Mouse (Mus musculus) midbrain, embryonic 10.5 days (tissue): ENCODE measurements around the gene Zbtb11. TPM values are rescaled to one million over a fixed set of nuclear protein-coding genes. Genes with fewer than 3 reads are reported as not detected.

Source experiments
- DNase-seq: peaks from one replicate; pipeline ENCODE4 v3.0.0-alpha.2; 2017; ENCODE audit warnings: low spot score
- H3K27ac ChIP-seq: fragments of 300-500 bp; sonication (generic); replicated peaks from 2 replicates; pipeline ENCODE4 v1.5.1; 2016; ENCODE audit warnings: mild to moderate bottlenecking
- H3K27me3 ChIP-seq: fragments of 300-500 bp; sonication (generic); 2 replicates; pipeline ENCODE4 v1.6.1; 2016; ENCODE audit warnings: low read depth, mild to moderate bottlenecking; ENCODE audit not compliant: poor library complexity, severe bottlenecking
- H3K36me3 ChIP-seq: fragments of 300-500 bp; sonication (generic); 2 replicates; pipeline ENCODE4 v1.6.1; 2016; ENCODE audit warnings: mild to moderate bottlenecking, moderate library complexity
- H3K4me1 ChIP-seq: fragments of 300-500 bp; sonication (generic); 2 replicates; pipeline ENCODE4 v1.6.1; 2016
- H3K4me3 ChIP-seq: fragments of 300-500 bp; sonication (generic); 2 replicates; pipeline ENCODE4 v1.5.1; 2016; ENCODE audit warnings: mild to moderate bottlenecking, moderate library complexity
- H3K9me3 ChIP-seq: fragments of 300-500 bp; sonication (generic); replicated peaks from 2 replicates; pipeline ENCODE4 v1.6.1; 2016; ENCODE audit warnings: mild to moderate bottlenecking
- WGBS: fragments of 180-500 bp; shearing (Covaris S2); methylation state at CpG from one replicate; pipeline ENCODE4 v1.1.7; 2016; 5-methylcytosine and 5-hydroxymethylcytosine counted together
- polyA plus RNA-seq: library from polyadenylated mRNA; unstranded; fragments of >200 nt; fragmentation: Nextera tagmentation; extraction: Ambion mirVana; gene quantifications from 2 replicates; pipeline ENCODE4 v1.2.1, GENCODE M21; 2016

Zbtb11 gene
- polyA plus RNA-seq, 1 experiment from 2014 or later = 17.6 TPM

DNA sequence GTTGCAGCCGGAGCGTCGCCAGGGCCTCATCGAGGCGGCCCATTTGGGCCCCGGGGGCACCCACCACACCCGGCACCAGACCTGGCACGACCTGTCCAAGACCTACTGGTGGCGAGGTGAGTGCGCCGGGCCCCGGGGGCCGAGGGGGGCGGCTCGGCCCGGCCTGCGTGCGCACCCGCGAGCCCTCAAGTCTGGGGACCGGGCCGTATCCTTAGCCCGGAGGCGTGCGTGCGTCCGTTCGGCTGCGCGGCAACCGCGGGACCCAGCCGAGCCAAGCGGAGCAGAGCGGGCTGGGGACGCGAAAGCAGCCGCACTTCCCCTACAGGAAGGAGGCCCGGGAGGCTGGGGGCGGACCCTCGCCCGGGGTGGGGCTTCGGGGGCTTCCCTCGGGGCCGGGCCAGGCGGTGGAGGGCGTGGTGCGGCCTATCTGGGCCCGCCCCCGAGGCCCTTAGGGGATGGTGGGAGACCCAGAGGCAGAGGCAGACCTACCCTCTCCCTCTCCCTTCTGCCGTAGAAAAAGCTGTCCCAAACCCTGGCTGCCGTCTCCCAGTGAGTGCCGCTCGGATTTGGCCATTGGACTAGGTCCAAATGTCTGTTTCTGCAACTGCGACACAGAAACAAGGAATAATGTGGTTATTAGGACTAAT, 696 bp downstream of the Zbtb11 start:
- Histone ChIP-seq H3K27me3 (no peaks in the 10 kb centered on the region), H3K4me1 (peaks cover 32% of the 10 kb centered on the region), H3K36me3 (peaks cover 46% of the 10 kb centered on the region), H3K4me3 (peak overlapping the region; percentile 98), H3K9me3 (no peaks in the 10 kb centered on the region), H3K27ac (peak overlapping the region; percentile 87)
- peak; percentile 86 for DNase-seq
- under 1% methylated on average over 55 of the region's 55 CpGs for WGBS

DNA sequence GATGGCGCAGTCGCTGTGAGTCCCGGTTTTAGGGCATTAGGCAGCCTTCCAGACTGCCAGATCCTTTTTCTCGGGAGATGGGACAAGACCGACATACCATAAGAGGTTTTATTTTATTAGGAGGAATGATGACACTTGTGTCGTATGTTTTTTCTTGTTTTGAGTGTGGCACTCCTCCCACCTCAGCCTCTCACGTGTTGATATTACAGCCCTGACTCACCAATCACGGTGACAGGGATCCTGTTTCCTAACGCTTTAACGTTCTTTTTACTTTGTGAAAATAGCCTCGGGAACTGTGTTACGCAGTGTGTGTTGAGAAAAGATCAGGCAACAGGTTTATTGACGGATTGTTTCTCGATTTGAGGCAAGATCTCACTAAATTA, 1.2 kb downstream of the Zbtb11 start:
- Histone ChIP-seq H3K27ac (peak overlapping the region; percentile 87; the same call in 1 of the 2 replicates), H3K9me3 (no peaks in the 10 kb centered on the region), H3K36me3 (peaks cover 41% of the 10 kb centered on the region), H3K4me1 (peaks cover 32% of the 10 kb centered on the region), H3K4me3 (peak overlapping the region; percentile 98), H3K27me3 (no peaks in the 10 kb centered on the region)
- DNase-seq = no peak
- WGBS = 17% methylated on average over 14 of the region's 14 CpGs

DNA sequence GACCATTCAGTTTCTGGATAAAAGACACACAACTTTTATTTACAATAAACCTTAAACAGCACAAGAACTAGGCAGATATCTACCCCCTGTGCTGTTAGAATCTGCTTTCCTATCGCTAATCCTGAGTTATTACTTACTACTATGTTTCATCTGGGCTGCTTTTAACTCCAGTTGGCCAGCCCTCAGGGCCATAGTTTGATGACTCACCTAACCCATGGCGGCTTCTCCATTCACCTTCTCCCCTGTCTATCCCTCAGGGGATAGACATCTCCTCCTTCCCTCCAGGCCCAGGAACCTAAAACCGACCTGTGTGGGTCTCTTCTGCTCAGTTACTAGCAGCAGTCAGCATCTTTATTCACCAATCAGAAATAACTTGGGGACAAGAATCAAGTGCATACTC, 12.3 kb downstream of the Zbtb11 start:
- no peaks in the 10 kb centered on the region for H3K9me3 ChIP-seq
- no peaks in the 10 kb centered on the region for H3K4me1 ChIP-seq
- no peak overlapping the region for H3K4me3 ChIP-seq
- 94% methylated on average over 3 of the region's 3 CpGs for WGBS
- DNase-seq = no peak
- no peak overlapping the region for H3K27ac ChIP-seq
- H3K36me3 ChIP-seq = peaks cover 81% of the 10 kb centered on the region
- H3K27me3 ChIP-seq = no peaks in the 10 kb centered on the region

DNA sequence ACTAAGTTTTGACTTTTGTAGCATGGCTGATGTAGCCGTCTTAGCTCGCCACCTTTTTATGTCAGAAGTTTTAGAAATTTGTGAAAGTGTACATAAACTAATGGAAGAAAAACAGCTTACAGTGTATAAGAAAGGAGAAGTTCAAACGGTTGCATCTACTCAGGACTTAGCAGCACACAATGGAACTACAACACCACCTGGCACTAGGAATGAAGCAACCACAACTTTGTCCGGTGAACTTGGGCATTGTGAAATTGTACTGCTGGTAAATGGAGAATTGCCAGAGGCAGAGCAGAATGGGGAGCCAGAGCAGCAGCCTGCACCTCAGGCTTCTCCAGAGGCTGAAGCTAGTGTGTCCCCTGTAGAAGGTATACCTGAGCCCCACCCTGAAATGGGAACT, 16.6 kb downstream of the Zbtb11 start:
- Histone ChIP-seq H3K36me3 (peaks cover 72% of the 10 kb centered on the region), H3K9me3 (no peaks in the 10 kb centered on the region), H3K27me3 (no peaks in the 10 kb centered on the region), H3K27ac (no peak overlapping the region), H3K4me3 (no peak overlapping the region), H3K4me1 (no peaks in the 10 kb centered on the region)
- 96% methylated on average over 4 of the region's 4 CpGs for WGBS
- no peak for DNase-seq

DNA sequence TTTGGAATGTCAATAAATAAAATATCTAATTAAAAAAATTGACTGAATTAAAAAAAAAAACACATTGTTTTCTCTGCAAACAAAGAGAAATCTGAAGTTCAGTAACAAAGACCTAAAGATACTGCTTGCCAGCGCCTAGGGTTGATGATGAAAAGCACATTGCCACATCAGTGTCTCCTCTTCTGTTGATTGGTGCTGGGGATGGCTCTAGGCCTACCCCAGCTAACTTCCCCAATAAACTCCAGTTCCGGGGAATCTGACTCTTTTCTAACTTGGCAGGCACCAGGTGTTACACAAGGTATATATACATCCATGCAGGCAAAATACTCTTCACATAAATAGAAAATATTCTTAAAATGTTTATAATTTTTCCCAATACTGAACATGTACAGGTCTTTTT, 20.6 kb downstream of the Zbtb11 start:
- peaks cover 77% of the 10 kb centered on the region for H3K36me3 ChIP-seq
- WGBS = 92% methylated on average over 2 of the region's 2 CpGs
- no peak for DNase-seq

DNA sequence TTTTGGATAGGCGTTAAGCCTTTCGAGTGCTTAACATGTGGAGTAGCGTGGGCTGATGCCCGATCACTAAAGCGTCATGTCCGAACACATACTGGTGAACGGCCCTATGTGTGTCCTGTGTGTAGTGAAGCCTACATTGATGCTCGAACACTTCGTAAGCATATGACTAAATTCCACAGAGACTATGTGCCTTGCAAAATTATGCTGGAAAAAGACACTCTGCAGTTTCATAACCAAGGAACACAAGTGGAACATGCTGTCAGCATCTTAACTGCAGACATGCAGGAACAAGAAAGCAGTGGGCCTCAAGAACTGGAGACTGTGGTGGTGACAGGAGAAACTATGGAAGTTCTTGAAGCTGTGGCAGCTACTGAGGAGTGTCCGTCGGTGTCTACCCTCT, 33.1 kb downstream of the Zbtb11 start:
- H3K4me1 ChIP-seq = no peaks in the 10 kb centered on the region
- H3K27ac ChIP-seq = no peak overlapping the region
- WGBS = 95% methylated on average over 11 of the region's 11 CpGs
- no peaks in the 10 kb centered on the region for H3K9me3 ChIP-seq
- H3K36me3 ChIP-seq = peaks cover 76% of the 10 kb centered on the region
- H3K4me3 ChIP-seq = no peak overlapping the region
- H3K27me3 ChIP-seq = no peaks in the 10 kb centered on the region
- no peak for DNase-seq

More for the DNA sequence above, 20.6 kb downstream of the Zbtb11 start:
- Histone ChIP-seq H3K4me1 (no peaks in the 10 kb centered on the region), H3K4me3 (no peak overlapping the region), H3K27me3 (no peaks in the 10 kb centered on the region), H3K9me3 (no peaks in the 10 kb centered on the region), H3K27ac (no peak overlapping the region)

DNA sequence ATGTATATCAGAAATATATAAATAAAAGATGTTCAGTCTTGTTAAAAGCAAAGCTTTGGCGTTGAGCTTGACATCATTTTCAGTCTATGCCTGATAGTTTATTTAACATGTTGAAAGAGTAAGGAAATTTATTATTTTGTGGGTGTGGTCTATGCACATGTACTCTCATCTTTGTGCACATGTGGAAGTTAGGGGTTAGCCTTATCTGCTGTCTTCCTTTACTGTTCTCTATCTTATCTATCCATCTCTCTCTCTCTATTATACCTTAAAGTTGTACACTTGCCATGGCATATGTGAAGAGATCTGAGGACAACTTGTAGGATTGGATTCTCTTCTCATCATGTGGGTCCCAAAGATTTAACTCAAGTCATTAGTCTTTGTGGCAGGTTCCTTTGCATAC, 35.2 kb downstream of the Zbtb11 start:
- Histone ChIP-seq H3K9me3 (no peaks in the 10 kb centered on the region), H3K27ac (no peak overlapping the region), H3K27me3 (no peaks in the 10 kb centered on the region), H3K36me3 (peaks cover 78% of the 10 kb centered on the region), H3K4me3 (no peak overlapping the region), H3K4me1 (no peaks in the 10 kb centered on the region)
- WGBS = 96% methylated on average over 1 of the region's 1 CpGs
- DNase-seq = no peak

DNA sequence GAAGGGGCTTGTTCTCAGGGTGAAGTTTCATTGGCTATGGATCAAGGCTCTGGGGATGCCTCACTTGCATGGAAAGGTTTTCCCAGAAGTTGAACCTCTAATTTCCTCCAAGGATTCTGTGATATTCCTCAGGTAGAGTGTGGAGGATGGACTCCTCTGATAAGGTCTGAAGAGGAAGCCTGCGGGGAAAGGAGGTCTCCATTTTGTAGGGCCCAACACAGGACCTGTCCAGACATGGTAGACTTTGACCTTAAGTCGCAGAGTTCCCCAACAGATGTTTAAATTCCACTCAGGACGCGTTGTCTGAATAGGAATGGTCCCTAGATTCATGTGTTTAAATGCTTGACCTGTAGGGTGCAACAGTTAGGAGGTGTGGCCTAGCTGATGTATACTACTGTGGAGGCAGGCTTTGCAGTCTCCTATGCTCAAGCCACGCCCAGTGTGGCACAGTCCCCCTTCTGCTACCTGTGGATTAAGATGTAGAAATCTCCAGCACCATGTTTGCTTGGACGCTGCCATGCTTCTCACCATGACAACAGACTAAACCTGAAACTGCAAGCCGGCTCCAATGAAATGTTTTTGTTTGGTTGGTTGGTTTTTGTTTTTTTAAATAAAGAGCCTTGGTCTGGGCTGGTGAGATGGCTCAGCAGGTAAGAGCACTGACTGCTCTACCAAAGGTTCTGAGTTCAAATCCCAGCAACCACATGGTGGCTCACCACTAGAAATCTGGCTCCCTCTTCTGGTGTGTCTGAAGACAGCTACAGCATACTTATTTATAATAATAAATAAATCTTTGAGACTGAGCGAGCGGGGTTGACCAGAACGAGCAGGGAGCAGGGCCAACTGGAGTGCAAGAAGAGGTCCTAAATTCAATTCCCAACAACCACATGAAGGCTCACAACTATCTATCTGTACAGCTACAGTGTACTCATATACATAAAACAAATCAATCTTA, 39.4 kb downstream of the Zbtb11 start:
- Histone ChIP-seq H3K4me3 (no peak overlapping the region), H3K4me1 (no peaks in the 10 kb centered on the region), H3K27ac (no peak overlapping the region), H3K36me3 (peaks cover 67% of the 10 kb centered on the region), H3K9me3 (peaks cover 7% of the 10 kb centered on the region; the same call in 1 of the 2 replicates), H3K27me3 (no peaks in the 10 kb centered on the region)
- WGBS = 87% methylated on average over 10 of the region's 10 CpGs
- no peak for DNase-seq

DNA sequence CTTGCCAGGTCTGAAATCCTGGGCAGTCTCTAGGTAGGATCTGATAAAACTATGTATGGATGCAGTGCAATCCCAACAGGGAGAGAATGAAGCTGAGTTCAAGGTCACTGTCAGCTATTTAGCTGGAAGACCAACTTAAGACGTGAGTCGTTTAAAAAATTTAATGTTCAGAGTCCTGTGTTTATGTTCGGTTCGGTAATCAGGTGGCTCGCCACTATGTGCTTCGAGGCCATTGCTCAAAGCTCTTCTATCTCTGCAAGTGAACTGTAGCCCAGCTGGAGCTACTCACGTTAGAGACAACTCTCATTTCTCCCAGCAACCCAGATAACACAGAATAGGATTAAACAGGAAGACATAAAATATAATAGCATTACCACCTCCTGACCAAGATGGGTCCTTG, 40.4 kb downstream of the Zbtb11 start:
- Histone ChIP-seq H3K9me3 (peaks cover 7% of the 10 kb centered on the region; the same call in 1 of the 2 replicates), H3K4me3 (no peak overlapping the region), H3K27me3 (no peaks in the 10 kb centered on the region), H3K27ac (no peak overlapping the region), H3K4me1 (no peaks in the 10 kb centered on the region), H3K36me3 (peaks cover 70% of the 10 kb centered on the region)
- WGBS = 88% methylated on average over 7 of the region's 7 CpGs
- no peak for DNase-seq

DNA sequence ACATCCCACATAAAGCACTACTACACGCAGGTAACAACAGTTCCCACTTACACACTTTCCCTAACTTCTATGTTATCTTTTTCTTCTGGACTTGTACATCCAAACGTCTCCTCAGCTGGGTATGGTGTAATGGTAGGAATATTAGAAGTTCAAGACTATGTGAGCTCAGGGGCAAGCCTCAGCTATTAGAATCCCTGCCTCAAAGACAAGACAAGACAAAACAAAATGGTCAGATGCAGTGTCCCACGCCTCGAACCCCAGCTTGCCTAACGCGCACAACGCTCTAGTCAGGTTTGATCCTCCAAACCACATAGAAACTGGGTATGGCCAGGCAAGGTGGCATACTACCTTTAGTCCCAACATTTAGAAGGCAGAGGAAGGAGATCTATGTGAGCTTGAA, 46.0 kb downstream of the Zbtb11 start:
- no peaks in the 10 kb centered on the region for H3K27me3 ChIP-seq
- 97% methylated on average over 7 of the region's 7 CpGs for WGBS
- no peaks in the 10 kb centered on the region for H3K4me1 ChIP-seq
- H3K4me3 ChIP-seq = no peak overlapping the region
- peaks cover 7% of the 10 kb centered on the region; the same call in 1 of the 2 replicates for H3K9me3 ChIP-seq
- H3K27ac ChIP-seq = no peak overlapping the region
- DNase-seq = no peak
- peaks cover 78% of the 10 kb centered on the region for H3K36me3 ChIP-seq

DNA sequence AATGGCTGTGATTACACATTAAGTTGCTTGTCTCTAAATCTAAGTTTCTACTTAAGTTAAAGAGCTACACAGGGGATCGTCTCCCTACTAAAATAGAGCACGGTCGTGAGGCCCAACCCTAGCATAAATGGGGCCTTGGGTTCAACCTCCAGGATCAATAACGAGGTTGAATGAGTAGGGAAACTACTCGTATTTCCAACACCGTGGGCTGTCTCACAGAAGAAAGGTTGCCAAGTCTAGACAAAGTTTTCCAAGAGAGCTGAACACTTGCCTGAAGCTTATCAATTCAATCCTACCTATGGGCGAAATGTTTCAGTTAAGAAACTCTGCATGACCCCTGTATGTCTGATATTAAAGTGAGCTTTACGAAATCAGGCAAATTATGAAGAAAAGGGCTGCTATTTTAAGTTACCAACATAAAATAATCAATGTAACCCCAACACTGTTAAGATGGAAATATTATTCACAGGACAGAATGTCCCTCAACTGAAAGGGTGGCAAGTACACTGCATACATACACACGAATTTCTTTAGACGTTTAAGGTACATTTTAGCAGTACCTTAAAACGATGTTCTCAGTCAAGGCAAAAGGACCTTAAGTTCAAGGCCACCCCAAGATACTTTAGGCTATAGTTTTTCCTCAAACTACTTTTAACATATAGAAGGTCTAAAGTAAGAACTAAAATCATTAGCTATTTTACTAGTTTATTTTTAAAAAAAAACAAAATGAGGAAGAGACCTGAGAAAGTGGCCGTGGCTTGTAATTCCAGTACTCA, 54.4 kb downstream of the Zbtb11 start:
- Histone ChIP-seq H3K4me1 (peaks cover 24% of the 10 kb centered on the region), H3K27ac (peak overlapping the region; percentile 97), H3K4me3 (peak overlapping the region; percentile 91), H3K36me3 (peaks cover 49% of the 10 kb centered on the region), H3K9me3 (no peaks in the 10 kb centered on the region), H3K27me3 (no peaks in the 10 kb centered on the region)
- 63% methylated on average over 12 of the region's 12 CpGs for WGBS
- DNase-seq = no peak

DNA sequence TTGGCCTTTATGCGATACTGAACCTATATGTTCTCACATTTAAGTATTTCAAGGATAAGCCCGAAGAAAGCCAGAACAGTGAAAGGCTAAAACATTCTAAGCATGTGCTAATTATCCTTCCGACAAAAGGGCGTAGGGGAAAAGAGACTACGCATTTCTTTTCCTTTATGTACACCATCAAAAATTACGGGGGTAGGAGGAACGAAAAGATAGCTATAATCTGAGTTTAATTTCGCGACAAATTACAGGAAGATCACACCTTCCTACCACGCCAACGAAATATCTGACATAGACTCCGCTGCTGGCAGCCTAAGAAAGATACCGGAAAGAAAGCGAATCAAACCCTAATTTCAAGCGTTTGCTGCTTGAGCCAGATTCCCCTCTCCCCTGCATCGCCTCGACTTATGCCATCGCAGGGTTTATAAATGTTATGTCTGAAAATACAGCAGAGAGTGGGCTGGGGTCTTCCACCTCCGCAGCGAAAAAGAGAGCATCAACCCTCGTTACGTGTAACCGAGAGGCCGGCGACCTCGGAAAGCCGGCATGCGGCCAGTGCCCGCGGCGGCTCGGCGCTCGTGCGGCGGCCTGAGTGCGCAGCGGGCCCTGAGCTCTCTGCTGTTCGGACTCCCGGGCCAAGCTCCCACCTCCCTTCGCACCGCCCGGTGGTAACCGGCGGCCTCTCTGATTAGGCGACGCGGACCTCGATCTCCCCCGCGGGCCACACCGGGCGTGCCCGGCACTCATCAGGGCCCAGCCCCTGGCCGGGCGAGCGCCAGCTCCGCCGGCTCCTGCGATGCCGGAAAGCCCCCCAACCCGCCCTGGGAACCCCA, 55.3 kb downstream of the Zbtb11 start:
- H3K27me3 ChIP-seq = no peaks in the 10 kb centered on the region
- no peaks in the 10 kb centered on the region for H3K9me3 ChIP-seq
- peak overlapping the region; percentile 97 for H3K27ac ChIP-seq
- WGBS = under 1% methylated on average over 62 of the region's 62 CpGs
- peak overlapping the region; percentile 91 for H3K4me3 ChIP-seq
- no peak for DNase-seq
- peaks cover 24% of the 10 kb centered on the region for H3K4me1 ChIP-seq
- H3K36me3 ChIP-seq = peaks cover 53% of the 10 kb centered on the region
